Mouse (Mus musculus): ENCODE measurements around the gene R3hdm1. TPM values are rescaled to one million over a fixed set of nuclear protein-coding genes. Genes with fewer than 3 reads are reported as not detected.
A peak's percentile ranks its signal among the peaks of the same experiment; 100 is the strongest.
"Not testable (repeated sequence)": the region's sequence is repeated elsewhere in the genome, so short reads cannot be mapped to it uniquely, and the experiment has no call there.

Gene R3hdm1
- total RNA-seq, 2 experiments from 2014 or later = 505 to 574 TPM

DNA sequence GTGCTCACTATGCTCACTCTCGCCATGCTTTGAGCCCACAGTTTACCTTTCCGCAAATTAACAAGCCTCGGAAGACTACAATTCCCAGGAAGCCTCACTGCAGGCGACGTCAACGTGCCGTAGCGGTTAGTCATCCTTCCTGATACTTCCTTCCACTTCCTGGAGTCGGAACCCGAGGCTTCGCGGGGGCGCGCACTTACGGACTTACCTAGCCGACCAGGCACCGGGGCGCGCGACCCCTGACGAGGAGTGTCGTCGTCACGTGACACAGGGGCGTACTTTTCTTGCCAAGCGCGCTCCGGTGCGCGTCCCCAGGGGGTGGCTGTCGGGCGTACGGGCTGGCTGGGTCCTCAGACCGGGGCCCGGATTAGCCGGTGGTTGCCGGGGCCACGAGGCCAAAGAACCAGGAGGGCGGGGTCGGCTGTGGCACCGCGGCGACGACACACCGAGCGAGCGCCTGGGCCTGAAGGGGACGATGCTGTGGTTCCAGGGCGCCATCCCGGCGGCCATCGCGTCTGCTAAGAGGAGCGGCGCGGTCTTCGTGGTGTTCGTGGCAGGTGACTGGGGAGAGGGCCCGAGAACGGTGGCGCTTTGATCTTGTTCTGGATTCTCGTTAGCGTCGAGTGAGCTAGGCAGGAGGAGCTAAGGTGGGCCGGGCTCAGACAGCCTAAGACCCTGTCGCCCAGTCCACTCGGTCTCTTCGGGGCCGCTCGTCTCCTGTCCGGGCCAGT lies 141.1 kb downstream of the R3hdm1 start:
- DNase-seq (ENCODE audit: extremely low spot score in 1 of 2, low spot score in 2 of 2) = peak; percentile 91 to 95
- no peak for TF ChIP-seq CTCF (IDR thresholded peaks at IDR 0.05)
- intact Hi-C loops (cut with DNase I) = no loop called here
- Histone ChIP-seq H3K4me3 (peak overlapping the region; percentile 98), H3K27ac (peak overlapping the region; percentile 94)

DNA sequence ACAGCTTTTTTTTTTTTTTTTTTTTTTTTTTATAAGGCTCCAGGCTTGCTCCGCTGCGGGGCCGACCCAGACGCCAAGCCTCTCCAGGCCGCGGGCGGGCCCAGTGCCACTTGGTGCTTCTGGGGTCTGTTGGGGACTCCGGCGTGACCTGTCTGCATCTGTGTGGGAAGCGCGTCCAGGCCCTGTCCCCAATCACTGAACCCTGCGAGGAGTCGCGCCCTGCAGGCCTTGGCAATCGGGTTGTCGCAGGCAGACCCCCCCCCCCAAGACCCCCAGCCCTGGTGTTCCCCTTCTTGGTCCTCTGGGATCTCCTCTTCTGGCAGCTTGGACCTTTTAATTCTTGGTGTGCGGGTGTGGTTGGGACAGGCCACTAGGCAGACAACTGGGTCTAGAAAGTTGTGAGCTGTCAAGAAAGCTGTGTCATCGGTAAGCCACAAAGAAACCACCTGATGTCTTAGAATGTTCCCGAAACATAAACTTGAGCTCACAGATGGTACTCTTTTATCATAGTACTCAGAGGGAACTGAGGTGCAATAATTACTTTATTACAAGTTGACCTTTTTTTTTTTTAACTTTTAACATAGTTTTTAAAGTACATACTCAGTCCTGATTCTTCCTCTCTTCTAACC lies 141.7 kb downstream of the R3hdm1 start:
- Histone ChIP-seq H3K4me3 (peak overlapping the region; percentile 98), H3K27ac (peak overlapping the region; percentile 94)
- no peak for TF ChIP-seq CTCF (IDR thresholded peaks at IDR 0.05)
- intact Hi-C loops (cut with DNase I) = loop anchor here (5.0 kb wide), 1 partner anchor 418 kb away; no protein-coding TSS in a partner anchor
- DNase-seq (ENCODE audit: extremely low spot score in 1 of 2, low spot score in 2 of 2) = peak in 1 of 2 experiments; percentile 27

DNA sequence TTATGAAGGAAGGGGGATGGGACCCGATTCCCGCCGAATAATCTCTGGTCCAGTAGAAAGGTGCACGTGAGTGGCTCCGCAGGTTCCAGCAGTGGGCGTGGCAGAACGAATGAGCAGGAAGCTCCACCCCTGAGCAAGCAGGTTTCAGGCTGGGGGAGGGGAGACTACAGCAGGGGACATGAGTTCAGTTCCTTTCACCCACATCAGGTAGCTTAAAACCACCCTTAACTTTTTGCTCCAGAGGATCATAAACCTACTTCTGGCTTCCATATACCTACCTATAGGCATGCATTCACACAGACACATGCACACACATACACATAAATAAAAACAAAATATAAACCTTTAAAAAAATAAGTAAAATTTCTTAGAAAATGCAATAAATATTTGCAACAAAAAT lies 164.0 kb downstream of the R3hdm1 start:
- H3K27ac ChIP-seq; intact Hi-C loops (cut with DNase I); H3K4me3 ChIP-seq; DNase-seq (ENCODE audit: extremely low spot score in 1 of 2, low spot score in 2 of 2): not testable (repeated sequence)

DNA sequence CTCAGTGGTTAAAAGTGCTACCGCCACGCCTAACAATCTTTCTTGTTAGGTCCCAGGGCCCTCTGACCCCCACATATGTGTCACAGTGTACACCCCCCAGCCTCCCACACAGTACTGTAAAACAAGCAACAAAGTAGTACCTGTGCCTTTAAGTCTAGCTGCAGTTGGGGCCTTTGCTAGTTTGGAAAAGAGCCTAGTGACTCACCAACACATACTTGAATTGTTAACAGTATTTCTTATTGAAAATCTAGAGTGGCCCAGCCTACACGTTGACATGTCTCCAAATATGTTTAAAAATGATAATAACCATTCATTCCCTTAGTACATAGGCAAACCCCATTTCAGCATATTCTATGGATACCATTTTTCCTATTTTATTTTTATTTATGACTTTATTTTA lies 167.6 kb downstream of the R3hdm1 start:
- Histone ChIP-seq H3K4me3 (no peak overlapping the region), H3K27ac (no peak overlapping the region)
- TF ChIP-seq CTCF (IDR thresholded peaks at IDR 0.05) = no peak
- intact Hi-C loops (cut with DNase I) = no loop called here
- no peak for DNase-seq (ENCODE audit: extremely low spot score in 1 of 2, low spot score in 2 of 2)

DNA sequence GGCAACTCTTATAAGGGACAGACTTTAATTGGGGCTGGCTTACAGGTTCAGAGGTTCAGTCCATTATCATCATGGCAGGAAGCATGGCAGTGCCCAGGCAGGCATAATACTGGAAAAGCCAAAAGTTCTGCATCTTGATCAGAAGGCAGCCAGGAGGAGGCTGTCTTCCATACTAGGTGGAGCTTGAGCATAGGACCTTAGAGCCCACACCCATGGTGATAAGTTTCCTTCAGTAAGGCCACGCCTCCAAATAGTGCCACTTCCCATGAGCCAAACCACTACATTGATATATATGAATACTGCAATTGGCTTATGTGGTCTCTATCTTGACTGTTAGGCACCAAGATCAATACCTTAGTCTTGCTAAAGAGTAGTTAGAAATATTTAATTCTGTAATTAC lies 172.8 kb downstream of the R3hdm1 start:
- TF ChIP-seq CTCF (IDR thresholded peaks at IDR 0.05) = no peak
- no peak for DNase-seq (ENCODE audit: extremely low spot score in 1 of 2, low spot score in 2 of 2)
- intact Hi-C loops (cut with DNase I) = no loop called here
- Histone ChIP-seq H3K27ac (no peak overlapping the region), H3K4me3 (no peak overlapping the region)

DNA sequence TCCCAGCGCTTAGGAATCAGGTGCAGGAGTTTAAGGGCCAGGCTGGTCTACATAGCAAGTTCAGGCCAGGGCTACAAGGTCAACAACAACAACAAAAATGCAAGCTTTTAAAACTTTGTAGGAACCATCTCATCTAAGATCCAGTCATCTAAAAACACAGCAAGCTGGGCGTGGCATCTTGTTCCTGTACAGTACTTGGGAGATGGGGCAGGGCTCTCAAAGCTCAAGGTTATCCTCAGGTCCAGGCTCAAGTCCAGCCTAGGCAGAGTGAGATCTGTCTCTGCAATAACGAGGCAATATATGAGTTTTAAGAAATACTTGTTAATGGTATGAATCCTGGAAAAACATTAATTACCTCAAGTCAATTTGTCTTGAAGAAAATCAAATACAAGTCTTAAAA lies 175.5 kb downstream of the R3hdm1 start:
- no peak overlapping the region for H3K27ac ChIP-seq
- no peak overlapping the region for H3K4me3 ChIP-seq
- no peak for TF ChIP-seq CTCF (IDR thresholded peaks at IDR 0.05)
- intact Hi-C loops (cut with DNase I) = no loop called here
- DNase-seq (ENCODE audit: extremely low spot score in 1 of 2, low spot score in 2 of 2) = no peak

DNA sequence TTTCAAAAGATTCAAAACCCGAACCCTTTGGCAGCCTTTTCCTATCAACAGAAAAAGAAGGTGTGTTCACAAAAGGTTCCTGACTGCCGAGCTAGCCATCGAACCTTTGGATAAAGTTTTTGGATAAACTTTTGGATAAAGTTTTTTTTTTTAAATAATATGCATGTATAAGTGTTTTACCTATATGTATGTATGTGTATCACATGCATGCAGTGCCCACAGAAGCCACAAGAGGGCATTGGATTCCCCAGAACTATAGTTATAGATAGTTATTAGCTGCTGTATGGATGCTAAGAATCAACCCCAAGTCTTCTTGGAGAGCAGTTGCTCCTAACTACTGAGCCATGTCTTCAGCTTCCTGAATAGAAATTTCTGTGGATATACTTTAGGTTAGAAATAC lies 178.7 kb downstream of the R3hdm1 start:
- no peak for DNase-seq (ENCODE audit: extremely low spot score in 1 of 2, low spot score in 2 of 2)
- intact Hi-C loops (cut with DNase I) = loop anchor here (2.0 kb wide), 1 partner anchor 551 kb away; no protein-coding TSS in a partner anchor
- Histone ChIP-seq H3K4me3 (no peak overlapping the region), H3K27ac (no peak overlapping the region)
- TF ChIP-seq CTCF (IDR thresholded peaks at IDR 0.05) = peak; percentile 41

DNA sequence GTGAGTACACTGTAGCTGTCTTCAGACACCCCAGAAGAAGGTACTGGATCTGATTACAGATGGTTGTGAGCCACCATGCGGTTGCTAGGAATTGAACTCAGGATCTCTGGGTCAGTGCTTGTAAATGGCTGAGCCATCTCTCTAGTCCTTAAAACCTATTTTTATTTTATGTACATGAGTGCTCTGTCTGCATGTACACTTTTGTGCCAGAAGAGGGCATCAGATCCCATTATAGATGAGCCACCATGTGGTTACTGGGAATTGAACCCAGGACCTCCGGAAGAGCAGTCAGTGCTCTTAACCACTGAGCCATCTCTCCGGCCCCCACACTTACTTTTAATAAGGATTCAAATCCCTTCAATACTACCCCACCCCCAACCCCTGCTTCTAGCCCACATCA lies 179.8 kb downstream of the R3hdm1 start:
- no peak overlapping the region for H3K4me3 ChIP-seq
- peak; percentile 24; the same call in 1 of the 2 replicates for TF ChIP-seq CTCF (IDR thresholded peaks at IDR 0.05)
- intact Hi-C loops (cut with DNase I) = loop anchor here (2.0 kb wide), 1 partner anchor 550 kb away; no protein-coding TSS in a partner anchor
- DNase-seq (ENCODE audit: extremely low spot score in 1 of 2, low spot score in 2 of 2) = no peak
- H3K27ac ChIP-seq = no peak overlapping the region

DNA sequence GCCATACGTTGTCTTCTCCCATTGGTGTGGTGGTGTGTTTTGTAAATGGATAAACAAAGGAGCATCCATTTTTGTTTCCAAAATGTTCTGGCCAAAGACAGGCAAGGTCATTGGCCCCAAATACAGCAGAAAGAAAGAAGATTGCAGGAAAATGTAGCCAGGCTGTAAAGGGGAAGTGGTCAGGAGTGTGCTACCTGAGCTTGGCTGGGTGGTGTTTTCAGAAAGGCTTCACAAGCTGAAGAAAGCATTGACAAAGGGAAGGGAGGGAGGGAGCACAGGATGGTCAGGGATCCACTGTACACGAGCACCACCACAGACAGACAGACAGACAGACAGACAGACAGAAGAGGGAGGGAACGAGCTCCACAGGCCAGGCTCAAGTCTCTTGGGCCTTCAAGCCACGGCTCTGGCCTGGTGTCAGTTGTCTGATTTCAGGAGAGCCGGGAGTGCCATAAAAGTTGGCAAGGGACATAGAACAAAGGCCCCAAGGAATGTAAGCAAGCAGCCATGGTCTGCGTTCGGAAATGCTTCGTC lies 181.1 kb downstream of the R3hdm1 start:
- TF ChIP-seq CTCF (IDR thresholded peaks at IDR 0.05) = no peak
- intact Hi-C loops (cut with DNase I) = no loop called here
- H3K4me3 ChIP-seq = no peak overlapping the region
- H3K27ac ChIP-seq = no peak overlapping the region
- DNase-seq (ENCODE audit: extremely low spot score in 1 of 2, low spot score in 2 of 2) = no peak

DNA sequence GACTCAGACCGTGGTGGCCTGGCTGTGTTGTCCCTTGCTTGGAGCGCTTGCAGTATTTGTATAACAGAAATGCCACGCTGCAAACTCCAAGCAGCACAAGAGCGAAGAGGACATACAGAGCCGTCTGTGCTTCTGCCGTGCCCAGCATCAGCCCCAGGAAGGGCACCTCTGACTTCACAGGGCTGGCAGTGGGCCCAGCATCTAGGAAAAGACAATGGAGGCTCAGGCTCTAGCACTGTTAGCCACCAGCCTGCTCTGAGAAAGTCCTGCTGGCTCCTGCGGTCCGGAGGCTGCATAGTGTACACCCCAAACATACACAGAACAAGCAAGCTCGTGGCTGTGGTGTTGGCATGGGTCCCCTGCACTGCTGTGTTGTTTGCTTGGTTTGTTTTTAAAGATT lies 182.0 kb downstream of the R3hdm1 start:
- TF ChIP-seq CTCF (IDR thresholded peaks at IDR 0.05) = no peak
- H3K27ac ChIP-seq = no peak overlapping the region
- intact Hi-C loops (cut with DNase I) = no loop called here
- H3K4me3 ChIP-seq = no peak overlapping the region
- DNase-seq (ENCODE audit: extremely low spot score in 1 of 2, low spot score in 2 of 2) = no peak

Small RNA genes within 50 kb of the gene (microRNA-seq; reads per million reads assigned to microRNA genes)
- gene Mir128-1 = 6,957 to 17,375 reads per million in 2 experiments

Other genes with a start within 250 kb of the R3hdm1 start
- 10 to 100 TPM in 1 of 2 experiments, 1 to 10 TPM in 1; 7.7 to 10.2 TPM for gene Map3k19, start 248.3 kb upstream of the R3hdm1 start, total RNA-seq (2021)
- 10 to 100 TPM; 75.8 to 83.6 TPM for gene Rab3gap1, start 234.5 kb upstream of the R3hdm1 start, total RNA-seq (2021)
- gene Zranb3, start 254 bp upstream of the R3hdm1 start, total RNA-seq (2021) = 1 to 10 TPM; 6.8 to 7.8 TPM
- 10 to 100 TPM; 46.2 to 46.5 TPM for gene Ubxn4, start 140.7 kb downstream of the R3hdm1 start, total RNA-seq (2021)
- 1 to 10 TPM; 1.4 to 2.0 TPM for gene Lct, start 225.0 kb downstream of the R3hdm1 start, total RNA-seq (2021)